Mouse (Mus musculus): Measurements from ENCODE around the gene Insc. TPM values are rescaled to one million over a fixed set of nuclear protein-coding genes. Genes with fewer than 3 reads are reported as not detected.

Insc gene
- polyA plus RNA-seq (2015; fragmentation: Illumina TruSeq; extraction: RNeasy Lipid Tissue Mini Kit (QIAGEN cat#74804); ENCODE audit: insufficient read depth, low replicate concordance) = not detected

GRCm38 (mm10) chr7:114743022-114743780, at the start of gene Insc:
Gene Insc, plus strand, starts transcription at chr7:114743694.

GRCm38 (mm10) chr7:114718300-114718699, 25.2 kb upstream of the Insc start, which contains the start of gene Calcb:
Gene Calcb, plus strand, starts transcription at chr7:114718643.

Other genes starting within 250 kb of the Insc start
- 7.7 TPM for gene Cyp2r1, start 180.7 kb upstream of the Insc start, polyA plus RNA-seq (2015; fragmentation: Illumina TruSeq; extraction: RNeasy Lipid Tissue Mini Kit (QIAGEN cat#74804); ENCODE audit: insufficient read depth, low replicate concordance)
- not detected for gene Calca, start 107.3 kb upstream of the Insc start, polyA plus RNA-seq (2015; fragmentation: Illumina TruSeq; extraction: RNeasy Lipid Tissue Mini Kit (QIAGEN cat#74804); ENCODE audit: insufficient read depth, low replicate concordance)
- gene Calcb, start 25.1 kb upstream of the Insc start, polyA plus RNA-seq (2015; fragmentation: Illumina TruSeq; extraction: RNeasy Lipid Tissue Mini Kit (QIAGEN cat#74804); ENCODE audit: insufficient read depth, low replicate concordance) = not detected

Measured in spleen, adult 10 weeks (tissue).